Mouse (Mus musculus) neural tube, embryonic 14.5 days (tissue): ENCODE results near the gene Trf. TPM values are rescaled to one million over a fixed set of nuclear protein-coding genes. Genes with fewer than 3 reads are reported as not detected.

Source experiments
- ATAC-seq: fragments of 200-750 bp; cut with Nextera tagmentation; 2 replicates; pipeline ENCODE4 v1.8.0; 2017; ENCODE audit warnings: low read depth, mild to moderate bottlenecking, moderate TSS enrichment, moderate library complexity
- H3K27ac ChIP-seq: fragments of 300-500 bp; sonication (generic); 2 replicates; pipeline ENCODE4 v1.5.1; 2014; ENCODE audit warnings: low read depth, mild to moderate bottlenecking, control low read depth, low read length, moderate library complexity, mixed read lengths
- H3K27me3 ChIP-seq: fragments of 300-500 bp; sonication (generic); 2 replicates; pipeline ENCODE4 v1.6.1; 2014; ENCODE audit warnings: low read length; ENCODE audit not compliant: control insufficient read depth, insufficient read depth
- H3K36me3 ChIP-seq: fragments of 300-500 bp; sonication (generic); 2 replicates; pipeline ENCODE4 v1.6.1; 2014; ENCODE audit warnings: low read length, mixed read lengths; ENCODE audit not compliant: control insufficient read depth, insufficient read depth
- H3K4me1 ChIP-seq: fragments of 300-500 bp; sonication (generic); 2 replicates; pipeline ENCODE4 v1.6.1; 2014; ENCODE audit warnings: low read length; ENCODE audit not compliant: control insufficient read depth, insufficient read depth
- H3K4me2 ChIP-seq: fragments of 300-500 bp; sonication (generic); 2 replicates; pipeline ENCODE4 v1.6.1; 2014; ENCODE audit warnings: mild to moderate bottlenecking, low read depth, low read length, control low read depth
- H3K4me3 ChIP-seq: fragments of 300-500 bp; sonication (generic); 2 replicates; pipeline ENCODE4 v1.5.1; 2014; ENCODE audit warnings: low read depth, low read length, control low read depth, mixed read lengths
- H3K9ac ChIP-seq: fragments of 300-500 bp; sonication (generic); replicated peaks from 2 replicates; pipeline ENCODE4 v1.6.1; 2014; ENCODE audit warnings: low read depth, mild to moderate bottlenecking, control low read depth, low read length, mixed read lengths
- H3K9me3 ChIP-seq: fragments of 300-500 bp; sonication (generic); 2 replicates; pipeline ENCODE4 v1.6.1; 2016; ENCODE audit warnings: low read length; ENCODE audit not compliant: control insufficient read depth
- WGBS: fragments of 180-500 bp; shearing (Covaris S2); extraction: QIAGEN DNeasy Blood & Tissue Kit; methylation state at CpG from one replicate; pipeline ENCODE4 v1.1.7; 2014; 5-methylcytosine and 5-hydroxymethylcytosine counted together
- polyA plus RNA-seq: library from polyadenylated mRNA; unstranded; fragments of >200 nt; fragmentation: Nextera tagmentation; extraction: Ambion mirVana; gene quantifications from 2 replicates; pipeline ENCODE4 v1.2.1, GENCODE M21; 2014

The Trf gene
- polyA plus RNA-seq, 1 experiment from 2014 or later = 28.0 TPM

DNA sequence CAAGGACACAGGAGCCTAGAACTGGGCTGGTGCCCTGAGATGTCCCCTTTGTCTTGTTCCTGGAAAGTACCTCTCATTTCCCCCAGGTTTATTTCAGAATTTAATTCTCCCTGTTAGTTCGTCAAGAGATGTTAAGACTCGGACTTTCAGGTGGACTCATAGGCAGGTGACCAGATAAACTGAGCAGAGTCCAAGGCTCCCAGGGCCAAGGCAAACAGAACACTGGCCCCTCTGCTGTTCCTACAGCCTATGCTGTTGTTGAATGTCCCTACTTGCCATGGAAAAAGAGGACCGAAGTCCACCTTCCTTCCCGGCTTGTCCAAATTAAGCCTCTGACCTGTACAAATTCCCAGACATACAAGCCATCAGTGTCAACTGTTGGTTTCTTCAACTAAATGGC lies 13.4 kb upstream of the Trf start:
- 91% methylated on average over 4 of the region's 4 CpGs for WGBS

DNA sequence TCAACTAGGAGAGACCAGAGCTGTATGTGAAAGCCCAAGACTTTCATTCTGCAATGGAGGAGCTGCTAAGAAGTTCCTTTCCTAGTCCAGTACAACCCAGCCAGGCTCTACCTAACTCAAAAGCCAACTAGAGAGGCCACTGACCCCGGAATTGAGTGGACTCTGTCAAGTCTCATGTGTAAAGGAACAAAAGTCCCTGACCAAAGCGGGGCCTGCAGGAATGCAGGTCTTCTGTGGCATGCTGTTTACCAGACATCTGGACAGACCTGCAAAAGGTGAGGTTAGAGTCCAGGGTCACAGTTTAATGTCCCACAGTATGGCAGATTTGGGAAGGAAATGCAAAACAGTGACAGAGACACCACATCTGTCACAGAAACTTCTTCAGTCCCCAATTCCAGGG lies 11.0 kb upstream of the Trf start:
- H3K27ac ChIP-seq = no peak overlapping the region
- 90% methylated on average over 2 of the region's 2 CpGs for WGBS
- H3K9ac ChIP-seq = no peak overlapping the region
- no peak for ATAC-seq
- H3K36me3 ChIP-seq = no peaks in the 10 kb centered on the region
- H3K27me3 ChIP-seq = no peaks in the 10 kb centered on the region
- no peak overlapping the region for H3K4me2 ChIP-seq
- no peaks in the 10 kb centered on the region for H3K4me1 ChIP-seq
- H3K4me3 ChIP-seq = no peak overlapping the region
- H3K9me3 ChIP-seq = no peaks in the 10 kb centered on the region

More for the DNA sequence above, 13.4 kb upstream of the Trf start:
- no peaks in the 10 kb centered on the region for H3K27me3 ChIP-seq
- no peak overlapping the region for H3K4me2 ChIP-seq
- ATAC-seq = no peak
- no peak overlapping the region for H3K27ac ChIP-seq
- H3K36me3 ChIP-seq = no peaks in the 10 kb centered on the region
- H3K9ac ChIP-seq = no peak overlapping the region
- no peaks in the 10 kb centered on the region for H3K9me3 ChIP-seq
- no peaks in the 10 kb centered on the region for H3K4me1 ChIP-seq
- H3K4me3 ChIP-seq = no peak overlapping the region

DNA sequence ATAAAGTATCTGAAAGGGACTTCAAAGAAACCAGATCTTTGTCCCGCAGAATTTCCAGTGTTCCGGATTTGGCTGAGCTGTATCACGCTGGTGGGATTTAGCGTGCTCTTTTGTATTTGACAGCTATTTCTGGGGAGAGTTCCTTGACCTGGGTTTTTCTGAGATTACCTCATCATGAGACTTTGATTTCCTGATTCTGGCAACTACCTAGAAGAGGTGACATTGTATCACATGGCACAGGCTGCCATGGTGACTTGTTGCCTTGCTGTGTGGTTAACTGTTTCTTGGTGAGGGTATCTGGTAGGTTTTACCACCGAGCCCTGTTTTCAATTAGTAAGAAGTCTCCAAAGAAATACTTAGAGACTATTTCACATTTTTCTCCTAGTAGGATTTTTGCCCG lies 9.2 kb upstream of the Trf start:
- no peak overlapping the region for H3K4me2 ChIP-seq
- H3K9me3 ChIP-seq = no peaks in the 10 kb centered on the region
- H3K36me3 ChIP-seq = no peaks in the 10 kb centered on the region
- H3K9ac ChIP-seq = no peak overlapping the region
- WGBS = 94% methylated on average over 6 of the region's 6 CpGs
- H3K27ac ChIP-seq = no peak overlapping the region
- no peaks in the 10 kb centered on the region for H3K27me3 ChIP-seq
- ATAC-seq = no peak
- no peak overlapping the region for H3K4me3 ChIP-seq
- H3K4me1 ChIP-seq = no peaks in the 10 kb centered on the region

DNA sequence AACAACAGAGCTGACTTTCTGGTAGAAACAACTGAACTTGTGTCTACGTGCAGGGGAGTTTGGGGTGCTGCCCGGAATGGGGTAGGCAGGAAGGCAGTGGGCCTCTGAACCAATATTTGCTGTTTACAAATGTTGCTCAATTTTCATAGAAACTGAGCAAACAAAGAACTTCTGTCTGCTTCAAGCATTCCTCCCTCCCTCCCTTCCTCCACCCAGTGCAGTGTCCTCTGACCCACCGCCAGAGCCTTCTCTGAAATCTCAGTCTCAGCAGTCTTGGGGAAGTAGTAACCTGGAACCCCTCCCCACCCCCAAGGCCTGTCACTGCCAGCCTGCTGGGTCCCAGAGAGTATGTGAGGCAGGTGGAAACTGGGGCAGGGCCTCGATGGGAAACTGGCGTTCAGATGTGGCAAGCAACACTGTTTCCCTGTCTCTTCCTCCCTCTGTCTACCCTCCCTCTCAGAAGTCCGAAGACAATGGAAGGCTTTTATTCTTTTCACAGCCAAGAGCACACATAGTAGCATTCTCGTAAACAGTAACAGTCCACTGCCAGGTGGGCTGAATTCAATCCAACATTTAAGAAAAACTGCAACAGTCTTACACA lies 4.4 kb upstream of the Trf start:
- Histone ChIP-seq H3K27ac (no peak overlapping the region), H3K9me3 (no peaks in the 10 kb centered on the region), H3K4me1 (no peaks in the 10 kb centered on the region), H3K4me2 (no peak overlapping the region), H3K4me3 (no peak overlapping the region), H3K36me3 (no peaks in the 10 kb centered on the region), H3K27me3 (no peaks in the 10 kb centered on the region), H3K9ac (no peak overlapping the region)
- WGBS = 63% methylated on average over 7 of the region's 7 CpGs
- ATAC-seq = no peak

DNA sequence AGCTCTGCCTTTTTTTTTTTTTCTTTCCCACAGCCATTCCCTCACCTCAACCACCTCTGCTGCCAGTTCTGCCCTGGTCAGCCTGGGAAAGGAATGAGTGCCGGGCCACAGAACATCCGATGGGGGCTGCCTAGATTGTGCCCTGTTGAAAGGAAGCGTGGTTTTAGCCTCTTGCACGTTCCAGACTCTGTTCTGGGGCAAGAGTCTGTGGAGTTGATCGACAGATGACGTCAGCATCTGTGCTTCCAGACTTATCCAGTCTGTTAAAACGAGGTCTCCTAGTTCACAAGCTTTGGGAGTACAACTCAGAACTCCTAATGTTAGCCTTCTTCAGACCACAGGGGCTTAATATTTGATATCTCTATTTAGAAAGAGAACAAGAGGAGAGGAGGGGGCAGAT lies 3.8 kb upstream of the Trf start:
- Histone ChIP-seq H3K4me1 (no peaks in the 10 kb centered on the region), H3K9ac (no peak overlapping the region), H3K27me3 (no peaks in the 10 kb centered on the region), H3K4me2 (no peak overlapping the region), H3K36me3 (no peaks in the 10 kb centered on the region), H3K9me3 (no peaks in the 10 kb centered on the region), H3K27ac (no peak overlapping the region), H3K4me3 (no peak overlapping the region)
- ATAC-seq = no peak
- 87% methylated on average over 7 of the region's 7 CpGs for WGBS

DNA sequence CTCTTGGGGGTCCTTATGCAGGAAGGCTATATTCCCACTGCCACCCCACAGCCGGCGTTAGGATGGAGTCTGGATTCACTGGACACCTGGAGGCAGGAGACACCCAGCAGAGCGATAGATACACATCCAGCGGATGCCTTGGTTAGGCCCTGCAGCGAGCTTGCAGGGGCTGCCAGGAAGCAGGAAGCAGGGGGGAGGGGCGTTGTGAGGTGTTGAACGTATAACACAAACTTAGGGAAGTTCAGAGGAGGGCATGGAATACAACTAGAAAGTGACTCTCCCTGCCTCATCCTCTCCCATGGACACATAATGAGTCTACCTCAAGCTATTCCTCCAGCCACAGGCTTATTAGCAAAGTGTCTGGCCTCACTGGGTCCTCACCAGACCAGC lies 2.8 kb upstream of the Trf start:
- no peak for ATAC-seq
- no peaks in the 10 kb centered on the region for H3K36me3 ChIP-seq
- no peaks in the 10 kb centered on the region for H3K9me3 ChIP-seq
- no peak overlapping the region for H3K4me3 ChIP-seq
- no peaks in the 10 kb centered on the region for H3K27me3 ChIP-seq
- 63% methylated on average over 7 of the region's 7 CpGs for WGBS
- no peaks in the 10 kb centered on the region for H3K4me1 ChIP-seq
- no peak overlapping the region for H3K9ac ChIP-seq
- H3K4me2 ChIP-seq = no peak overlapping the region
- H3K27ac ChIP-seq = no peak overlapping the region

DNA sequence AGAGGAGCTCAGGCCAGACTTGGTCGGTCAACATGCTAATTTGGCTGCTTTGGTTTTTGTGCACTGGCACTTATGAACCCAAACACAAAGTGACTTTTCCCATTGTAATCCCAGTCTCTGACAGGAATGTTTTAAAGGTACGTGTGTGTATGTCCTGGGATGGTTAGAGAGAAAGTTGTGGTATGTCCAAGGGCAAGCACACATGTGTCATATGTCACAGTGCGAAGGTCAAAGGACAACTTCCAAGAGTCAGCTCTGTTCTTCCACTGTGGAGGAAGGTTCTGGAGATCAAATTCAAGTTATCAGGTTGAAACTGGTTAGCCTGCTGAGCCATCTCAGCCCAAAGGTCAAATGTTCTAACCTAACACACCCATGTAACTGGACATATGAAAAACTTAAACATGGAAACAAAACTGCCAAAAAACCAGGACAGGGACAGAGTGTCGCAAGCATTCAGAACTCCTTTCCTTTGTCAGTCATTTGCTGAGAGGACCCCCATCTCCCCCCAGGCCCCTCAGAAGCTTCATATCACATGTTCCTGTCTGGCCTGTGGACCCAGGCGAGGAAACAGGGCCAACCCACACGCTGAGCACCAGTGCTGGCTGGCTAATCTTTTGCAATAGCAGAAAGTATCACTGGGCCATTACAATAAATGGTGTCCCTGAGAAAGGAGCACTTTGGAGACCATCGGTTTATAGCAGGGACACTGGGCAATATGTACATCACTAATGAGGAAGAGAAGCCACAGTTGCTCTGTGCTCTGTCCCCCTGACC lies 2.2 kb upstream of the Trf start:
- 94% methylated on average over 7 of the region's 7 CpGs for WGBS
- H3K27ac ChIP-seq = no peak overlapping the region
- no peak overlapping the region for H3K4me3 ChIP-seq
- H3K36me3 ChIP-seq = no peaks in the 10 kb centered on the region
- H3K9me3 ChIP-seq = no peaks in the 10 kb centered on the region
- H3K4me2 ChIP-seq = no peak overlapping the region
- H3K9ac ChIP-seq = no peak overlapping the region
- no peaks in the 10 kb centered on the region for H3K27me3 ChIP-seq
- ATAC-seq = no peak
- H3K4me1 ChIP-seq = no peaks in the 10 kb centered on the region

DNA sequence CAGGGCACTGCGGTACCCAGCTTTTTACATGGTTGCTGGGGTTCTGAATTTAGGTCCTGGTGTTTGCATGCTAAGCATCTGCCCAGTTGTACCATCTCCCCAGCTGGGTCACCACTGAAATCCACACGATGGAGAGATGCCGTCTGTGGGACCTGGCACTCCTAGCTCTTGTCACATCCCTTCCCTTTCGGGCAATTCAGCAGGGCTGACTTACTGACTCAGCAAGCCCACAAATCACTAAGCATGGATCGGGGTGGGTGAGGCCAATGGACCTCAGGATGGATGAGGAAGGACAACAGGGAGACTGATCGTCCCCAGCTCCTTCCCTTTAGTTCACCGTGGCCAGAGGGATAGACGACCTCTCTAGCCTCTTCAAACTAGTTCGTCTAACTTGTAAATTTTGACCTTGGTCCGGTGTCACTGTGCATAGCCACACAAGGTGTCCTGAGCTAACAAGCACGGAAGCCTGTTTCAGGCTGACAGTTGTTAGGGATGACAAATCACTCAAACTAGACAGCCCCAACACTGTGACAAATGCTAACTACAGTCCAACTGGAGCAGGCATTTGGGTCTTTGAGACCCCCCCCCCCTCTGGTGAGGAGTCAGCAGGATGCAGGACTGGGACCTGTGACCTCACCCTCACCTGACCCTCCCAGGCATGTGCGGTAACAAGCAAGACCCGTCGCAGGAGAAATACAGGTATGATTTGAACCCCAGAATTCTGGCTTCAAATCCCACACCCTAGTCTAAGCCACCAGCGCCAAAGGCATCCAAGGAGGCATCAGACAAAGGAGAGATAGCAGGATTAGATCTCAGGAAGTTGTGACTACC lies 992 bp downstream of the Trf start:
- no peaks in the 10 kb centered on the region for H3K36me3 ChIP-seq
- H3K4me3 ChIP-seq = no peak overlapping the region
- H3K4me2 ChIP-seq = no peak overlapping the region

More for the DNA sequence above, 992 bp downstream of the Trf start:
- ATAC-seq = no peak
- H3K4me1 ChIP-seq = no peaks in the 10 kb centered on the region
- H3K27me3 ChIP-seq = no peaks in the 10 kb centered on the region
- no peaks in the 10 kb centered on the region for H3K9me3 ChIP-seq
- no peak overlapping the region for H3K9ac ChIP-seq
- H3K27ac ChIP-seq = no peak overlapping the region
- 83% methylated on average over 15 of the region's 15 CpGs for WGBS
